Mouse (Mus musculus) heart, adult 2 months (tissue): Measurements from ENCODE around the gene Prelid3b.

ENCODE experiments used
- CTCF ChIP-seq: fragments of 200-600 bp; IDR thresholded peaks from 2 replicates; pipeline ENCODE4 v1.8.1; 2022; ENCODE audit warnings: antibody characterized with exemption, mild to moderate bottlenecking, moderate library complexity
- POLR2A ChIP-seq: fragments of 200-500 bp; IDR thresholded peaks from 2 replicates; pipeline ENCODE4 v1.6.1; 2011; ENCODE audit warnings: mild to moderate bottlenecking, low read depth, low read length, control low read depth; ENCODE audit not compliant: insufficient read depth

GRCm38 (mm10) chr2:174436916-174437696 is 35.8 kb downstream of the Prelid3b start:
- no peak for TF ChIP-seq POLR2A
- no peak for TF ChIP-seq CTCF
